Mouse (Mus musculus) left cerebral cortex, adult 8-10 months (tissue): ENCODE measurements around the gene Ephx4. TPM values are rescaled to one million over a fixed set of nuclear protein-coding genes. Genes with fewer than 3 reads are reported as not detected.

ENCODE experiments used
- DNase-seq, 2 experiments: peaks; one replicate each; pipeline ENCODE4 v3.0.0; 2022; ENCODE audit warnings: low spot score in 2 of 2
- total RNA-seq, 4 experiments: library from RNA; stranded (reverse); gene quantifications; 2 replicates each; pipeline ENCODE4 v1.2.4; 2022

Ephx4 gene
- total RNA-seq, 4 experiments from 2014 or later, result 70.6 to 84.4 (median 78.8) TPM

DNA sequence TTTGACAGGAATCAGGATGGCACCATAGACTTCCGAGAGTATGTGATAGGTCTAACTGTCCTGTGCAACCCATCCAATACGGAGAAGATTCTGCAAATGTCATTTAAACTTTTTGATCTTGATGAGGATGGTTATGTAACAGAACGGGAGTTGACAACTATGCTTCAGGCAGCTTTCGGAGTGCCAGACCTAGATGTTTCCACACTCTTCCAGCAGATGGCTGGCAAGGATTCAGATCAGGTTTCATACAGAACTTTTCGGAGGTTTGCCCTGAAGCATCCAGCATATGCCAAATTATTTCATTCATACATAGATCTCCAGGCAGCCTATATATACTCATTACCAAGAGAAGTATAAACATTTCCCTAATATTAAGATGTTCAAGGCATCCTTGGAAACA lies 31.5 kb downstream of the Ephx4 start:
- no peak for DNase-seq

DNA sequence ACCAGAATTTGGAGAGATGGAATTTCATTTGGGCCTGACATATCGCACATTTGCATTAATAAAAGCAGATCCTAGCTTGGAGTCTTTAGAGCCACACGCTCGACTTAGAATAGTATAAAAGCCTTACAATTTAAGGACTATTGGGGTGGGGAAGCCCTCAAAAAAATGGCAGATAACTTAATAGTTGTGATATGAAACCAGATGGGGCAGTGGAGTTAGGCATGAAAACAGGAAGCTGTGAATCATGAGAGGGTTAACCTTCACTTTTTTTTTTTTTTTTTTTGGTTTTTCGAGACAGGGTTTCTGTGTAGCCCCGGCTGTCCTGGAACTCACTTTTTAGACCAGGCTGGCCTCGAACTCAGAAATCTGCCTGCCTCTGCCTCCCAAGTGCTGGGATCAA lies 33.6 kb downstream of the Ephx4 start:
- DNase-seq, result no peak

DNA sequence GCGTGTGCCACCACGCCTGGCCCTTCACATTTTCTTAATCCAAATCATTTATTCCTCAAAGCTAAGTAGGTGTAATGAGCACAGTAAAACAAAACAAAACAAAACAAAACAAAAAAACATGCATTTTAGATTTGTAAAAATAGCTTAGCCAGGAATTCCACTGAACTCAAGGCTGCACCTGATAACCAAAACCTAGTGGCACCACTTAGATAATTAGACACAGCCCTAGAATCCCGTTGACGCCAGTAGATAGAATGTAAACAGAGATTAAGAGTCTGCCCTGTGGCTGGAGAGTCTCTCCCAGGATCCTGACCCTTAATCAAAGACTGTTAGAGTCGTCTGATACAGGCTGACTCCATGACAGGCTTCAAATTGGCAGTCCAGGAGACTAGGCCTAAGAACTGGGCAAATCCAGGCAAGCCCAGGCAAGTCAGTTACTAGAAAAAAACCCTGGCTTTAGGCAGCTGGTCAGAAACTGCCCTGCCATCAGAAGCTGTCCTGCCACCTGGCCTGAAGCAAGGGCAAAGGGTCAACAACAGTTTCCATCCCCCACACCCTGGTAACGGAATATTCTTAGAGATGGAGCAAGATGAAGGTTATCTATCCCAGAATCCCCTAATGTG lies 34.2 kb downstream of the Ephx4 start:
- no peak for DNase-seq

DNA sequence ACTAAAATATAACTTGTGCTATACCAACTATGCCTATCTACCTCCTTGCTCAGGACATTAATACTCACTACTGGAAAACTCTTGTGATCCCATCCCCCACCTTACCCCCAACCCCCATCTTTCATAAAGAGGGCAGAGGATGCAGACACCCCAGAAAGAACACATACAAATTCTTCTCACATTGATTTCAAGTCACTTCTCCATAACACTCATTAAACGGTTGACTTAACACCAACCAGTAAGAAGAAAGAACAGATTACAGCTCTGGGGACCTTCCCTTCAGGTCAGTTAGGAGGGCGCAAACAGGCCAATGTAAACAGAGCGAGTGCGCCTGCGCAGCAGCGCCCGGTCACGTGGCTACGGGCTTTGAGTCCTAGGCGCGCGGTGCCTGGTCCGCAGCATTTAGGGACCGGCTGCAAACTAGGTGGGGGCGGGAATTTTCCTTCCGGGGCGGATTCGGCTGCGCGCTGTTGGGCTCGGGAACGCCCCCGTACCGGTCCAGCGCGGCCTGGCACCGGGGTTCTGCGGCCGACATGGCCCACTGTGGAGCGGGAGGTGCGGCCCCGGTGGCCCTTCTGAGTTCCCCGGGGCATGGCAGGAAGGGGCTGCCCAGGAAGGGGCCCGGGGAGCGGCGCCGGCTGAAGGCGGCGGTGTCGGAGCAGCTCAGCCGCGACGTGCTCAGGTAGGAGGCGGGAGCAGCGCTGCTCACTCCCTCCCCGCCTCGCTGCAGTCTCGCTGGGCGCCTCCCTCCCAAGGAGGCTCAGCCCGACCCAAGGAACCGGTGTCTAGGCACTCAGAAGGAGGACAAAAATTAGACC lies 35.1 kb downstream of the Ephx4 start, which contains the start of gene Btbd8:
Gene Btbd8 (plus strand): TSS at position 534 of the 818 bp plus-strand sequence.
- peak; percentile 87 to 91 for DNase-seq

DNA sequence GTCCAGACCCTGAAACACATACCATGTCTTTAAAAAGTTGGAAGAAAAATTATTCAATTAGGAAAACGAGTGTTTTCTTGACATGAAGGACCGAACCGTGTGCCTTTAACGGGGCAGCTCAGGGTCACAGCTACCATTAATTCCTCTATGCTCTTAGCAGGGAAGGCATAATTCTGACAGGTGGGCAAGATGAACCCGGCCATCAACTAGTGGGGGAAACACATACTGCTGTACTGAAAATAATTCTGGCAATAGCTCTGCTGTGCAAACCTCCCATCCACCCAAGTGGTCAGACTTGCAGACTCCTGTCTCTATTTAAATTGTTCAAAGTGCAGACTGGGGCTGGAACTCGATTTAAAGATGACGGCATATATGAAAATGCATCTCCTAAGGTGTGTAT lies 35.8 kb downstream of the Ephx4 start:
- DNase-seq, result no peak

DNA sequence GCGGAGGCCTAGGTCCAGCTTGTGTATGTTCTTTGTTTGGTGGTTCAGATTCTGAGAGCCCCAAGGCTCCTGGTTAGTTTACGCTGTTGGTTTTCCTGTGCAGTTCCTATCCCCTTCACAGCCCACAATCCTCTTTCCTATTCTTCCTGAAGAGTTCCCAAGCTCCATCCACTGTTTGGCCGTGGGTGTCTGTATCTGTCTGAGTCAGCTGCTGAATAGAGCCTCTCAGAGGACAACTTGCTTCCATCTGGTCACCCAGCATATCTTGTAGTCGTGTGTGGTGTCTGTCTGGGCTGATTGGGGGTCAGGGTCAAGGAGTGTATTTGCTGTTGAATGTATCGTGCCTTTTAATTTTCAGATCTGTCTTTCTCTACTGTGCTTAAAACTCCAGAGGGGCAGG lies 39.3 kb downstream of the Ephx4 start:
- no peak for DNase-seq

DNA sequence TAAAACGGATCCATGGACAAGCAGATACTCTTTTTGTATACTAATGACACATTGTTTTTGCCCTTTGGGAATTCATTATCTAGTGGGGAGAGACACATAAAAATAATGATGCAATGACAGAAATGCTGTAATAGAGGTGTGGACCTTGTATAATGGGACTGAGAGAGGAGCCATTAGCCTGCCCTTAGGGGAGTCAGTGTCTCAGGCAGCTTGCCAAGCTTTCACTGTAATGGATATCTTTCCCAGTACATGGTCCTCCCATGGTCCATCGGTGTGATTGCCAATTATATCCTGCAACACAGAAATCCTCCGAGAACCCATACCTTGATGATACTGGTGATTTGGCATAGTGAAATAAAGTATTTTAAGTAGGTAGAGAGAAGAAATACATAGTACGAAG lies 41.7 kb downstream of the Ephx4 start:
- no peak for DNase-seq

DNA sequence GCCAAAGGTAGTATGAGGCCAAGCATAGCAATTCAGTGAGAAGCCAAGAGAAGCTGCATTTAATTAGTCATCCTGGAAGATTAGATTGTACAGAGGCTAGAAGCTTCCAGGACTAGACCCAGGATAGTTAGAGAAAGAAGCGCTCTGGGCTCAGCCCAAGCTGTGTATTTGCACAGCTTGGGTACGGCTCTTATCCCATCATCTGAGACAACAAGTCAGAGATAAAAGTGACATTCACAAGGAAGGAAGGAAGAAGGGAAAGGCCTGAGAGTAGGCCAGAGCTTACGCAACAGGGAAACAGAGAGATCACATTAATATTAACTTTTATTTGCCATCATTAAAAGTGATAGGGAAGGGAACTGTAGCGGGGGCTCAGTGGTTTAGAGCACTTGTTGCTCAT lies 45.4 kb downstream of the Ephx4 start:
- no peak for DNase-seq

DNA sequence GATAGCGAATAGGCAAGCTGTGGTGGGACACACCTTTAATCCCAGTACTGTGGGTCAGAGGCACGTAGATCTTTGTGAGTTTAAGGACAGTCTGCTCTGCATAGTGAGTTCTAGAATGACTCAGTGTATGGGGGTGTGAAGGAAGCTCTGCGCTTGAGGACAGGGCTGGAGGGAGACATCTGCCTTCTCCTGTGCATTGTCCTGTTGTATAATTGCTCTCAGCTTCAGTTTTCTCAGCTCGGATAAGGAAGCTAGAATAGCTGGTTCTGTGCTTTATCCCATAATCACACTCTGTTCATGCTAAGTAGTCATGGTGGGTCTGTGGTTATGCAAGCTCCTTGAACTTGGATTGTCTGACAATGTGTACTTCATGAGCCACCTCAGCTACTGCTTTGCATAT lies 46.2 kb downstream of the Ephx4 start:
- peak in 1 of 2 experiments; percentile 55 for DNase-seq

DNA sequence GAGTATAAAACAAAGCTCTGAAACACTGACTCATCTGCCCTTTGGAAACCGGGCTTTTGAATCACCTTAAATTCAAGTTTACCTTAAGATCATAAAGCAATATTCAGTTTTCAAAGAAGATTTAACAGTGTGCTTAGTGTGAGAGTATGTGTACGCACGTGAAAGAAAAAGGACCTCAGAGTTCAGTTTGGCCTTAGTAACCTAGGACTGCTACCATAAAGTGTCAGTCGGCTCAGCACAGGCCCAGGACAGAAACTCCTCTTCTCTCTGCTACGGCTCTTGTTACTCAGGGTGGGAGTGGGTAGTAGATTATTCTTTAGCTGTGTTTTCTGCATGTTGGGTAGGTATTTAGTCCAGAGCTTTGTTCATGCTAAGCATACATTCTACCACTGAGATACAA lies 47.1 kb downstream of the Ephx4 start:
- no peak for DNase-seq

DNA sequence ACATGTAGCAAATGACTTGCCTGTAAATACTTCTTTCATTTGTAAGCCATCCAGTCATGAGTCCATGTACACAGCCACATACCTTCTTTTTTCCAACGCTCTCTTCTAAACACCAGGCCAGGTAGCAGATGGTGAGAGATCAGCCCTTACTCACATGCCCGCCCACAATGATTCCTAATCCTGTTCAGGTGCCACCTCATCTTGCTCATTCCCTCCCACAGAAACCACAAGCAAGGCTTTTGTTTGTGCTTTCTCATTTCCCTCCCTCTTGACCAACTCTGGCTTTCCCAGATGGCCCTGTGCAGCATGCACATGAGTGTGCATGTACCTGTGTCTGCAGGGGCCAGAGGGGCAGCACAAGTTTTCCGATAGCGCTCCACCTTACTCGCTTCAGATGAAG lies 47.8 kb downstream of the Ephx4 start:
- DNase-seq, result peak in 1 of 2 experiments; percentile 71

DNA sequence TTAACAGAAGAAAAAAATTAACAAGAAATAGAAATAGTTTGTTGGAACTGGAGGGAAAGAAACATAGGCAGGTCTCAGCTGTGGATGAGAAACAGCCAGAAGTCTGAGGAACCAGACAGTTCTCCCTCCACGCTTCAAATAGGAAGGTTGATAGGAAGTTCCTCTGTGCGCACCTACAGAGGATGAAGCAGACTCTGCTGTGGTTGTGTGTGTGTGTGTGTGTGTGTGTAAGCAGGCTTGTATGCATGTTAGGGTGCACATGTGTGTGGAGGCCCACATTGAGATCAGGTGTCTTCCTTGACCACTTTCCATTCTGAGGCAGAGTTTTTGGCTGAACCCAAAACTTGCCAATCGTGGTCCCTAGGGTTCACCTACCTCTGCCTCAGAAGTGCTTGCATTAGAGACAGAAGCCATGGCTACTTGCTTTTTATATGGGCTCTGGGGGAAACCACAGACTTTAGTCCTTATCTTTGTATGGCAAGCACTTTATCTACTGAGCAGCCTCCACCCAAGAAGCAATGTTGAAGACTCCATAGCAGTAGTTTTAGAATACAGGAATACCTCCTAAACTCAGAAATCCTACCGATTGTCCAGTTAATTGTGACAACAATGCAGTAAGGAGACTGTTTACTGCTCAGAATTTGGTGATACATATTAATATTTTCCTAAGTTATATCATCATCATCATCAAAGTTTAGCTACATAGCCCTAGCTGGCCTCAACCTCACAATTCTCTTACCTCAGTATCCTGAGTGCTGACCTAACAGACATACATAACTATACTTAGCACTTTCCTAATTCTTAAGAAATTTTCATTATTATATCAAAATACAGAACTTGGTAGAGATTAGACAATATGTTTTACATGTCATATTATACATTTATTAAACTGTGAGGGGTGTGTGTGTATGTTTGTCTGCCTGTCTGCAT lies 59.9 kb downstream of the Ephx4 start:
- no peak for DNase-seq

DNA sequence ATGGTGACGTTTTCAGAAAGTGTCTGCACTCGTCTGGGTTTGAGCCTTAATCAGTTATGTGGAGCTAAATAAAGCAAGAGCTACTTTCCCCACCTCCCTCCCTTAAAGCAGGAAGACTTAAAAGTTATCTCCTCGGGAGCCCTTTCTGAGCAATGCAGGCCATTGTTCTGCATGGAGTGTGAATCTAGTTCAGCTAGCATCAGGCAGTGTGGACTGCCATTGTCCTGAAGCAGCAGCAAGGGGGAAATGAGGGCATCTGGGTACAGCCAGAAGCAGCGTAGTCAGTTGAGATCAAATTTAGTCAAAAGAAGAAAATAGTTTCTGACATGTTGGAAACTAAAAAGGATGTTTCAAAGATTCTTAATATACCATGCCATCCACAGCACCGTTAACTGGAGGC lies 64.0 kb downstream of the Ephx4 start:
- no peak for DNase-seq

DNA sequence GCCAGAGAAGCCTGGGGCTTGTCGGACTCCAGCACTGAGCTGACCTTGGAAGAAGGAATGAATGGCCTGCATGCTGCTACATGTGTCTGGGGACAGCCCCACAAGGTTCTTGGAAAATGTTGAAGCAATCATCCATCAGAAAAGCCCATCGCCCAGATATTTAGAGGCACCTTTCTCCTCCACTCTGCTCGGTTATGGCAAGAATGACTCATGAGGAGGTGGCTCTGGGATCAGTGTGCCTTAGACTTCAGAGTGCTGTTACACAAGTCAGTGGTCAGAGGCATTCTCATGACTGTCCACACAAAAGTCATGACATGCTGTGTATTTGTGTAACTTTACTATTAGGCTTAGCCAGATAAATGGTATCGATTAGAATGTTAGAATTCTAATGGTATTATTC lies 64.6 kb downstream of the Ephx4 start:
- DNase-seq, result no peak

DNA sequence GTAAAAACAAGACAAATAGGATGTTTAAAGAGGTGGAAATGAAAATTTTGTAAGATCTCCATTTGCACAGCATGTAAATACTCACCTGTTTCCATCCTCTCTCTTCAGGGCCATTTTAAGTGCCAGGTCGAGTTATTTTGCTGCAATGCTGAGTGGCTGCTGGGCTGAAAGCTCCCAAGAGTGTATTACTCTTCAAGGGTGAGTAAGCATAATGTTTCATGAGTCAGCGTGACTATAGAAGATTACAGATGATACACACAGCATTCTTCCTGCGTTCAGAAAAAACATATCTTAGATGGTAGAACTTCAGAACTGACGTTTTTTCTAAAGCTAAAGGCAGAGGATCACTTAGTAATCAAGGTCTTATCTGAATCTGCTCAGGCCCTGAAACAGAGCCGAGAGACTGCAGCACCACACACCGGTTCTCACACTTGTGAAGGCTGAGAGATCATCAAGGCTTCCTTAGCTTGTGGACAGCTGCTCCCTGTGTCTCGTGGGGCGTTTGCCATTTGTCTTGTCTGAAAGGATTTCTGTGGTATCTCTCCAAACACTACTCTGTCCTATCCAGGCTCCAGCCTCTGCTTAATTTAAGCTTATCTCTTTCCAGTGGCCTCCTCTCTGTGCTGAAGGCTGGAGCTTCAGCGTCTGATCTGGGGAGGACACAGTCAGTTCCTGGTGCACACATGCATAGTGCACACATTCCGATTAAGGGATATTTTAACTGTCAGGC lies 68.2 kb downstream of the Ephx4 start:
- DNase-seq, result no peak

Other genes starting within 250 kb of the Ephx4 start
- gene Tgfbr3, start 113.1 kb upstream of the Ephx4 start, total RNA-seq, result 10 to 100 TPM; 14.7 to 18.7 (median 16.0) TPM
- gene Brdt, start 71.6 kb upstream of the Ephx4 start, total RNA-seq, result 10 to 100 TPM; 11.3 to 13.8 (median 13.1) TPM
- gene Lpcat2b, start 28.8 kb downstream of the Ephx4 start, total RNA-seq, result under 1 TPM; 0.14 to 0.55 (median 0.27) TPM
- 100 to 1,000 TPM; 146 to 156 (median 150) TPM for gene Btbd8, start 35.3 kb downstream of the Ephx4 start, total RNA-seq
- under 1 TPM; 0.37 to 0.54 (median 0.48) TPM for gene Gm42669, start 104.9 kb downstream of the Ephx4 start, total RNA-seq
- gene 1700028K03Rik, start 132.0 kb downstream of the Ephx4 start, total RNA-seq, result 1 to 10 TPM in 1 of 4 experiments, under 1 TPM in 3; 0.41 to 1.1 (median 0.66) TPM
- gene Rpap2, start 194.6 kb downstream of the Ephx4 start, total RNA-seq, result 10 to 100 TPM; 20.7 to 25.3 (median 23.8) TPM
- gene Glmn, start 195.2 kb downstream of the Ephx4 start, total RNA-seq, result 10 to 100 TPM; 18.9 to 23.9 (median 21.4) TPM